Mouse (Mus musculus) bone marrow macrophage, adult 2 months (primary cell): ENCODE results near the gene Sppl3. TPM values are rescaled to one million over a fixed set of nuclear protein-coding genes. Genes with fewer than 3 reads are reported as not detected.

Experiments used
- H3K27ac ChIP-seq: 2 replicates; pipeline ENCODE4 v1.5.1; 2012; ENCODE audit warnings: low read depth, low read length; ENCODE audit not compliant: insufficient read depth
- H3K4me1 ChIP-seq: 2 replicates; pipeline ENCODE4 v1.6.1; 2012; ENCODE audit warnings: low read length; ENCODE audit not compliant: control insufficient read depth, insufficient read depth
- H3K4me3 ChIP-seq: 2 replicates; pipeline ENCODE4 v1.5.1; 2012; ENCODE audit warnings: mild to moderate bottlenecking, low read length, moderate library complexity; ENCODE audit not compliant: insufficient read depth
- CTCF ChIP-seq: IDR thresholded peaks from 2 replicates; pipeline ENCODE4 v1.5.1; 2012; ENCODE audit warnings: low read depth, mild to moderate bottlenecking, low read length, moderate library complexity
- POLR2A ChIP-seq: IDR thresholded peaks from 2 replicates; pipeline ENCODE4 v1.6.1; 2012; ENCODE audit warnings: mild to moderate bottlenecking, low read depth, low read length, borderline replicate concordance
- polyA plus RNA-seq: library from polyadenylated mRNA; stranded (reverse); fragments of >200 nt; gene quantifications from 2 replicates; pipeline ENCODE4 v1.2.4, GENCODE M21; 2012; ENCODE audit not compliant: missing spikeins, insufficient read depth, insufficient read length

Gene Sppl3
- polyA plus RNA-seq, 1 experiment, result 65.2 TPM

GRCm38 (mm10) chr5:115113244-115113643 lies 102.3 kb downstream of the Sppl3 start:
- Histone ChIP-seq H3K4me1 (peaks cover 2% of the 10 kb centered on the region; the same call in 1 of the 2 replicates), H3K4me3 (no peak overlapping the region), H3K27ac (no peak overlapping the region)
- TF ChIP-seq POLR2A (no peak), CTCF (no peak)

GRCm38 (mm10) chr5:115114501-115114900 lies 103.6 kb downstream of the Sppl3 start:
- peaks cover 4% of the 10 kb centered on the region for H3K4me1 ChIP-seq
- no peak overlapping the region for H3K4me3 ChIP-seq
- TF ChIP-seq POLR2A, result no peak
- TF ChIP-seq CTCF, result no peak
- no peak overlapping the region for H3K27ac ChIP-seq

- TF ChIP-seq CTCF, result no peak
- TF ChIP-seq POLR2A, result no peak
- H3K4me1 ChIP-seq, result peaks cover 6% of the 10 kb centered on the region
- no peak overlapping the region for H3K4me3 ChIP-seq
- H3K27ac ChIP-seq, result no peak overlapping the region
Measured at GRCm38 (mm10) chr5:115116426-115116825, 105.5 kb downstream of the Sppl3 start.

- TF ChIP-seq CTCF (no peak), POLR2A (no peak)
- Histone ChIP-seq H3K27ac (no peak overlapping the region), H3K4me1 (peaks cover 6% of the 10 kb centered on the region), H3K4me3 (no peak overlapping the region)
Measured at GRCm38 (mm10) chr5:115117467-115117866, 106.5 kb downstream of the Sppl3 start.

- H3K27ac ChIP-seq, result peak within 1 kb of the TSS; percentile 42
Measured at GRCm38 (mm10) chr5:115118961-115119570, 108.1 kb downstream of the Sppl3 start, which contains the start of gene Acads. Acads (minus strand) TSS chr5:115119346.

GRCm38 (mm10) chr5:115120978-115121377 lies 110.0 kb downstream of the Sppl3 start:
- H3K27ac ChIP-seq, result no peak overlapping the region
- H3K4me1 ChIP-seq, result peaks cover 7% of the 10 kb centered on the region
- no peak overlapping the region for H3K4me3 ChIP-seq
- TF ChIP-seq CTCF (no peak), POLR2A (no peak)

More at GRCm38 (mm10) chr5:115118961-115119570, 108.1 kb downstream of the Sppl3 start, which contains the start of gene Acads:
- TF ChIP-seq POLR2A (no peak), CTCF (no peak)
- peaks cover 6% of the 10 kb centered on the region for H3K4me1 ChIP-seq
- H3K4me3 ChIP-seq, result peak within 1 kb of the TSS; percentile 98

GRCm38 (mm10) chr5:115124690-115125089 lies 113.8 kb downstream of the Sppl3 start:
- H3K4me1 ChIP-seq, result peaks cover 12% of the 10 kb centered on the region
- TF ChIP-seq CTCF (no peak), POLR2A (no peak)
- H3K27ac ChIP-seq, result no peak overlapping the region
- no peak overlapping the region for H3K4me3 ChIP-seq

GRCm38 (mm10) chr5:115125211-115125871 lies 114.4 kb downstream of the Sppl3 start:
- H3K27ac ChIP-seq, result no peak overlapping the region
- no peak for TF ChIP-seq POLR2A
- TF ChIP-seq CTCF, result peak; percentile 55
- no peak overlapping the region for H3K4me3 ChIP-seq
- H3K4me1 ChIP-seq, result peaks cover 12% of the 10 kb centered on the region

GRCm38 (mm10) chr5:115126578-115127312 lies 115.8 kb downstream of the Sppl3 start:
- no peak overlapping the region for H3K27ac ChIP-seq
- no peak overlapping the region for H3K4me3 ChIP-seq
- TF ChIP-seq CTCF (no peak), POLR2A (no peak)
- H3K4me1 ChIP-seq, result peaks cover 12% of the 10 kb centered on the region

GRCm38 (mm10) chr5:115127421-115128179 lies 116.7 kb downstream of the Sppl3 start:
- Histone ChIP-seq H3K4me3 (no peak overlapping the region), H3K4me1 (peaks cover 12% of the 10 kb centered on the region), H3K27ac (no peak overlapping the region)
- TF ChIP-seq POLR2A, result no peak
